Mouse (Mus musculus) liver, embryonic 14.5 days (tissue): Measurements from ENCODE around the gene Klhdc2.

Experiments used
- CTCF ChIP-seq: IDR thresholded peaks from 2 replicates; pipeline ENCODE4 v1.5.1; 2016; ENCODE audit warnings: antibody characterized with exemption, low read depth, control low read depth
- EP300 ChIP-seq: IDR thresholded peaks from 2 replicates; pipeline ENCODE4 v1.6.1; 2016; ENCODE audit warnings: antibody characterized with exemption, low read depth

DNA sequence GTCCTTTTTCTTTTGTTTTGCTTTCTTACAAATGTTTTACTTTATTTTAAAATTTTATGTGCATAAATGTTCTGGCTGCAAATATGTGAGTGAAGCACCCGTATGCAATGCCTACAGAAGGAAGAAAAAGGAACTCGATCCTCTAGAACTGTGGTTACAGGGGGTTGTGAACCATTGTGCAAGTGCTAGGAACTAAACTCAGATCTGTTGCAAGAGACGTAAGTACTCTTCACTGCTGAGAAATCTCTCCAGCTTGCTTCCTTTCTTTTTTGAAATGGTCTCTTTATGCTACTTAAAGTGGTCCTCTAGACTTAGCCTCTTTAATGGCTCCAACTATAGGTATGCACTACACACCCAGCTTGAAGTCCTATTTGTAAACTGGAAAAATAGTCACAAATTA is 34.7 kb downstream of the Klhdc2 start:
- TF ChIP-seq CTCF (no peak), EP300 (no peak)
